Mouse (Mus musculus) common myeloid progenitor, adult 5-6 weeks (primary cell): ENCODE results near the gene Ly6g6d. TPM values are rescaled to one million over a fixed set of nuclear protein-coding genes. Genes with fewer than 3 reads are reported as not detected.

Source experiments
- ATAC-seq: replicated peaks from 2 replicates; pipeline ENCODE4 v1.8.0; 2016; ENCODE audit warnings: low read depth, mild to moderate bottlenecking, moderate TSS enrichment, inconsistent platforms; ENCODE audit not compliant: poor library complexity, severe bottlenecking
- total RNA-seq: library from RNA; stranded (forward); fragments of 200-1000, 187-1606 nt; gene quantifications from 2 replicates; pipeline ENCODE4 v1.2.3, GENCODE M21; 2017

The Ly6g6d gene
- total RNA-seq, 1 experiment from 2014 or later: not detected

DNA sequence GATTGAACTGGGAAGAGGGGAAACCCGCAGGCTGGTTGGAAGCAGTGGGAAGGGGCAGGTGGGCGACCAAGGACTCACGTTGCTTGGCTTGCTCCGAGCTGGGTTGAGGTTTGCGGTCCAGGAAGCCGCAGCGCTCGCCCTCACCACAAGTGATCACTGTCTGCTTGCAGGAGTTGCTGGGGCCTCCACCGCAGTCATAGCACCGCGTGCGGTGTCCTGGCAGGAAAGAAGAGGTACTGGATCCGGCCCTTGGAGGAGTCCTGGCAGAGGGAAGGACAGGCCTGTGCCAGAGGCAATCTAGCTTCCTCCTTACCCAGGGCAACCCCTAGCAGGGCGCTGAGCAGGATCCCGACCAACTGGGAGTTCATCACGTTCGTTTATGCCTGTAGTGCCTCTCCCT is 3.8 kb downstream of the Ly6g6d start:
- peak; percentile 65 for ATAC-seq

DNA sequence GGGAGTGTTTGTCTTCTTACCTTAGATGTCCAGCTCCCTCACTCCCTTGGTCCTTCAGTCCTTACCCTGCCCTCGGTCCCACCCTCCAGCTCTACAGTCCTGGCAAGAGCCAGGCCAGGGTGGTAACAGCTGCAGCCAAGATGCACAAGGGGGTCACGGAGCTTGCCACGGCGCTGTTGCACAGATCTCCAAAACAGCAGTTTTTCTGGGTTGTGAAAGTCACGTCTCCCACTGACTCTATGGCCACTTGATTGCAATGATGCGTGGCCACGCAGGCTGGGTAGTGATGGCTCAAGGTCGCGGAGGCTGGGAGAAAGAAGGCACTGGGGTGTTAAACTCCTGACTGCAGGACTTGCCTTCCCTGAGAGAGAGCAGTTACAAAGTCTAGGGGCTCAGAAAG is 6.4 kb downstream of the Ly6g6d start:
- ATAC-seq: no peak

DNA sequence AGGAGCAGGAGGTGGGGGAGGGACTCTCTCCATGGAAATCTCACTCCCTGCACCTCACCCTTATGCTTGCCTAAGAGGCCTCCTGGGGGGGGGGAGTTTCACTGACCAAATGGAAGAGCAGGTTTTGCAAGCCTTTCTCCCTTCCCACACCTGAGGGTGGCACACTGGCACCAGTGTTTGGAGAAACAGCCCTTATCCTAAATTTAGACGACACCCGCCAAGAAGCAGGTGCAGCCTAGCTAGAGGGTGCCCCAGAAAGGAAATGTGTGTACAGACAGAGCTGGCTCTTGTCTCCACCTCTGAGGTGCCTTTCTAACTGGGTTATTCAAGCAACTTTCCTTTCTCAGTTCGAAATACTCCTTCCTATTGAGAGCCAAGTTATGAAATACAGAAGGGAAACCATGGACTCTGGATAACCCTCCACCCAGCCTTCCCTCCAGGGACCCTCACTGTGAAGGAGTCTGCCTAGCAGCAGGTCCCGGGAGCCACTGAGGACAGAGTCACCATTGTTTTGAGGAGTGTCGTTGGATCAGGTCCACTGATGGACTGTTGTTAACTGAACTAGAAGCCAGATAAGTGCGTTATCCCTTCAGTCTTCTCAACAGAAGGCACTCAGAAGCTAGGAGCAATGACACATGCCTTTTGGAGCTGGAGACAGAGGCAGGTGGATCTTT is 7.2 kb downstream of the Ly6g6d start:
- no peak for ATAC-seq

DNA sequence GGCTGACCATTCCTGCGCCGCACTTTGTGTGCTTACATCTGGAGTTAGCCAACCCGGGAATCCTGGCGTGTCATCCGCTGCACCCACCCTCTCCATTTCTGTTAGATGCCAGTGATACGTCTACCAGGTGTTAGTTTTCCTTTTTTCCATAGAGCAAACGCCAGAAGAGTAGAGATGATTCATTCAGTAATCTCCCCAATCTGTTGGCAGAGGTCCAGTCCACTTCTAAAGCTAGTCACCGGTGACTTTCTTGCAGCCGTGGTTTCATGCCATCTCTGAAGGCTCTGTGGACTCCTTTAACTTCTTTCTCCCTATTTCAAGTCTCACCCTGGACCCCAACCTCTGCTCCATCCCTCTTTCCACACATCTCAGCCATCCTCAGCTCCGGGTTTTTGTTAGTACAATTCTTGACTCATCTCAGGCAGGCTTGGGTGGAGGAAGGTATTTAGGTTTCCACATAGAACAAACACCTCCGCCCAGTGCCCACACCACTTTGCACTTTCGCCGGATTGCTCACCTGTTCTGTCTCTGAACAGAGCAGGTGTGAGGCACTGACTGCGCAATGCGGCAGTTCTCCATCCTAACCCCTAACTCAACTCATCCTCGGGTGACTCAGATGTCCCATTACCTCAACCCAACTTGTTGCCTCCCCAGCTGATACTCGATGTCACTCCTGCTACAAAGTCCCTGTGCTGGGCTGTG is 9.5 kb downstream of the Ly6g6d start:
- no peak for ATAC-seq

DNA sequence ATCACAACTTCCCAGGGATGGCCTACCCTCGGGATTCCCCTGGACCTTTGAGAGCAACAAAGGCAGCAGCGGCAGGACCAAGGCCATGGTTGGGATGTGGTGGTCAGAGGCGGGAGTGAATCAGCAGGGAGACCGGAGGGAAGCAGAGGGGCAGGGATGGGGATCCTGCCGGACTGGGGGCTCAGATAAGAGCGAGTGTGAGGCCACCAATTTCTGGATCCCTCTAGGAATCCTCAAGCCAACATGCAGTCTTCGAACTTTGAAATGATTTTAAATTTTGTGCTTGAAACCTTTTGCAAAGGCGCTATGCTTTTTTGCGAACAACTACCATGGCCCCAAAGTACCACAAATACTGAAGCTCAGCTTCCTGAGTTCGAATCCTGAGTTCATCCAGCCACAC is 11.8 kb downstream of the Ly6g6d start, which contains the start of gene Mpig6b:
TSS of gene Mpig6b (minus strand) at position 101 of the 400 bp plus-strand sequence.
- ATAC-seq: no peak

DNA sequence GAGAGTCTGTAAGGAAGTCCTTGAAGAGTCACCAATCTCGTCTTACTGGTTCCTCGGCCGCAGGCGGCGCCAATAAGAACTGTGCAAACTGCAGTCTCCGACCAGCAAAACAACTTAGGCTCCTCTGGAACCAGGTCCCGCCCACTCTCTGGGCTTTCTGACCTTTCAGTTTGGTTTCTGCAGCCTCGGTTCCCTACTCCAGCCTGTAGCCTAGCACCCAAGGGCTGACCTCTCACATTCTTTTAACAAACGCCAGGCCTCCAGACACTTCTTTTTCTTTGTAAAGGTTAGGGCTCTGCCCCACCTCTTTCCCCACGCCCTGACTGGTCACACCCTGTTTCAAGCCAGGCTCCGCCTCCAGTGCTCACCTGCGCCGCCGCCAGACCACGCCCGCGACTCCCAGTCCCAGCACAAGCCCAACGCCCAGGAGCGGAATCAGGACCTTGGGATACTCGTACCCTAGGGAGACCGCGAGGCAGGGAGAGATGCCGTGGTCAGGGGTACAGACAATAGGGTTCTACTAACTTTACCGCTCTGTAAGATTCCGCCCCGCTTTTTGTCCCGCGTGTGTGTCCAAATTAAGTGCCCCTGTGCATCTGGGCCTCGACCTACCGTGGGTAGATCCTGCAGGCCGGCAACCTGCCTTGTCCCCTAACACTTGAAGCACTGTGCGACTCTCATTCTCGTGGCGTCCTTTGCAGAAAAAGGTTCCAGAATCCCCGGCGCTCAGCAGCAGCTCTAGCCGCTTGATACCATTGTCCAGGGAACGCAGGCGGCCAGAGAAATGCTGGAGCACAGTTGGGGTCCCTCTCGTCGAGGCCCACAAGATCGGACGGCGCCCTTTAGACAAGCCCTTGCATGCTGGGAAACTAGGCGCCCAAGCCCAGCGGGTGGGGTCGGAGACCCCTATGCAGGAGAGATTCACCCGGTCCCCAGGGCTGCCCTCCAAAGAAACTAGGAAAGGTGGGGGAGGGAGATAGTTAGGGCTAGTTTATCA is 12.6 kb downstream of the Ly6g6d start, which contains the start of gene Ly6g6c:
TSS of gene Ly6g6c (plus strand) at position 438 of the 997 bp plus-strand sequence.
- ATAC-seq: peak; percentile 37

DNA sequence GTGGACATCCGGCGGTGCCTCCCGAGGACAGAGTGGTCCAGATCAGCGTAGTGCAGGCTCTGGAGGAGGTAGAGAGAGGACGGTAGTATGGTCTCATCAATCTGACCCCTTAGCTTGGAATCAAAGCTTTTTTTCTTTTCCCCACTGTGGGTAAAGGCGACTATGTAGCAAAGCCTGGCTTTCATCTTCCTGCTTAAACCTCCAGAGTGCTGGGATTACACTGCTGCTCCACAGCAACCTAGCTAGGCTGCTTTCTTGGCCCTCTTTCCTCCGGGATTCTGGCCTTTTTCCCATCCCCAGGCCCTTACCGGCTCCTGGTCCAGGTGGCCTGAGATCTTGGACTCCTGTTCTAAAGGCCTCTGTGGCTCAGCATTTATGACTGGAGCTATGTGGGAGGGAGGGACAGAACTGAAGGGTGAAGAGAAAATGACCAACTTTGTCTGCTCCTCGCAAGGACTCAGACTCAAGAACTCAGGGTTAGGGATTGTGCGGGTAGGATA is 13.4 kb downstream of the Ly6g6d start:
- ATAC-seq: no peak

DNA sequence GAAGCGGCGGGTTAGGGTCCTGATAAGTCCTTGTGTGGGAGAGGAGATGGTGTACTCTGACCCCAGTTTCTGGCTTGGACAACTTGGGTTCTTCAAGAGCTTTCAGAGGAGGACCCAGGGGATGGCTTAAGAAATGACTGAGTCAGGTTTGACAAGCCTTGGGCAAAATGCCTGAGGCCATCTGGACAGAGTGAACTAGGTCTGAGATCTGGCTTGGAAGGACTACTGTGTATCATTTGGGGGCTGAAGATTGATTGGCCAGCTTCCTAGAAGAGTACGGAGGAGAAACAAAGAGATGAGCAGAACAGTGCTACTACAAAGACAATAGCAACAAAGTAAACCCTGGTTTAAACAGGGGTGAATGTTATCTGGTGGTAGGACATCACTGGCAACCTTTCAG is 14.4 kb downstream of the Ly6g6d start:
- no peak for ATAC-seq

DNA sequence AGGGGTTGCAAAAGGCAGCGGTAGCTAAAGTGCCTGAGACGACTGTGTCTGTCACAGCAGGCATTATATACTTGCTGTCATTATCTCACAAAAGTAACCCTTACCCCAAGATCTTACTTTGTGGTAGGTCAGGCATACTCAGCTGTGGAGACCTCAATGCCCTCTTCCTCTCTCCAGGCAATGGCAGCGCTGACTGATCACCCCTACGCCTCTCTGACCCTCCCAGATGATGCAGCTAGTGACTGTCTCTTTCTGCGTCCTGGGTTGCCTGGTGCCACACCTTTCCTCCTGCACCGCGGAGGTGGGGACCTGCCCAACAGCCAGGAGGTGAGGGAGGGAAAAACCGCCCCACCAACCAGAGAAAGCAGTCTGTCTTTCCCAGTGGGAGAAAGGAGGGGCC is 16.6 kb downstream of the Ly6g6d start:
- no peak for ATAC-seq

DNA sequence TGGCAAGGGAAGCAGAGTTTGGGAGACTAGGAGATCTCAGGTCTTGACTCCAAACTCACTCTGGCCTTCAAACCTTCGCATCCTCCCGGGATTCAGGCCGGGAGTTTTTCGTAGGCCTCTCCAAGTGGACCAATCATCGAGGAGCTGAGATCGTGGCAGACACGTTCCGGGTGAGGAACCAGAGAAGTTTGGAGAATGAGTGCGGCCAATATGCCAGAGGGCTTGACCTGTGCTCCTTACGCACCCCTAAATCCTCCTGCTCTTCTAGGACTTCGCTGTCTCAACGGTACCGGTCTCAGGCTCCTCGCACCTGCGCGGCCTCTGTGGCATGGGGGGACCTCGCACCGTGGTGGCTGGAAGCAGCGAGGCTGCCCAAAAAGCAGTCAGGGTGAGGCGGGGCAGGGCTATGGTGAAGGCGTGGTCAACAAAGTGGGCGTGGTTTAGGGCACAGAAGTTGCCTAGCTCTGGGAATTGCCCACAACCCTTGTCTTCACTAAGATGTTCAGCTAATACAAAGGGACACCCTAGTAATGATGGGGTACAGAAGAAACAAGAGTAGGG is 17.0 kb downstream of the Ly6g6d start:
- no peak for ATAC-seq

DNA sequence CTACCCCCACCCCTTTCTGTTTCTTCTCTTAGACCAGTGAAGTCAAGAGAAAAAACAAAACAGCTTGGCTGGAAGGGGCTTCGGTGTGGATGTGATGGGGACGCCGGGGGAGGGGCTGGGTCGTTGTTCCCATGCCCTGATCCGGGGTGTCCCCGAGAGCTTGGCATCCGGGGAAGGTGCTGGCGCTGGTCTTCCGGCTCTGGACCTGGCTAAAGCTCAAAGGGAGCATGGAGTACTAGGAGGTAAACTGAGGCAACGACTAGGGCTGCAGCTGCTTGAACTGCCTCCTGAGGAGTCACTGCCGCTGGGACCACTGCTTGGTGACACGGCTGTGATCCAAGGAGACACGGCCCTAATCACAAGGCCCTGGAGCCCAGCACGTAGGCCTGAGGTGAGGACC is 17.8 kb downstream of the Ly6g6d start:
- ATAC-seq: no peak

DNA sequence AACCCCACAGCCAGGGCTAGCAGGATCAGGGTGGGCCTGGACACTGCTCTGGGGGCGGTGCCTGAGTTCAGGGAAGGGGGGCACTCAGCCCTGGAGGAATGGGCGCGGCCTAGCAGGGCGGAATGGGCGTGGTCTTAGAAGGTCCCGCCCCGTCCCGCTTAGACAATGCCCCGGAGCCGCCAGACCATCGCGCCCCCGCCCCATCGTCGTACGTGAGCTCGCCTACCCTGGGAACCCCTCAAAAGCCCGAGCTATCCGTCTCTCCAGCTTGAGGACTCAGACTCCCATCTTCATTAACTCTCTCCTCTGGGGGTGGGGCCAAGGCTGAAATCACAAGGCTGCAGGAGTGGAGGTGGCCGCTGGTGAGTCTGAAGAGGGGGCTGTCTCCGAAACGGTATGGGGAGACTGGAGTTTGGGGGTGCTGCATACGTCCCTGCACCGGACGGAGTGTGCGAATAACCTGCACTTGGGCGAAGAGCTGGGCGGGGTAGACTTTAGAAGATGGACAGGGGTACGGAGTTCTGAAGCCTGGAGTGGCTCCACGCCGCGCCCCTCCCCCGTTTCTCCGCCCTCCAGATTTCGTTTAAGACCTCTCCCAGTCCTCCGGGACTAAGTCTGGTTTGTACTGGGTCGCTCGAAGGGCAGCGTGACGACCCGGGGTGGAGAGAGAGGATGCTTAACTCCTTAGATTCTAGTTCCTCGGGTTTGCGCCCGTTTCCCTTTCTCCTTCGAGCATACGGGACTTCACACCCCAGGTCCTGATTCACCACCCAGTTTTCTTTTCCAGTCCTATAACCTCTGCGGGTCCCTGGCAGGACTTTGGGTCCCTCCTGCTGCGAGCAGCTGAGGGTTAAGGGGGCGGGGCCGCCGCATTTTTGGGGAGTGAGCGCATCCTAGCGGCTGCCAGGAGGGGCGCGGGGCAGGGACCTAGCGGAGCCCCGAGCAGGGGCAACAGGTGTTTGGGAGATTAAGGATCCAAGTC is 18.7 kb downstream of the Ly6g6d start, which contains the start of gene Ddah2:
TSS of gene Ddah2 (plus strand) at position 125 of the 982 bp plus-strand sequence.
- peak; percentile 83 for ATAC-seq

DNA sequence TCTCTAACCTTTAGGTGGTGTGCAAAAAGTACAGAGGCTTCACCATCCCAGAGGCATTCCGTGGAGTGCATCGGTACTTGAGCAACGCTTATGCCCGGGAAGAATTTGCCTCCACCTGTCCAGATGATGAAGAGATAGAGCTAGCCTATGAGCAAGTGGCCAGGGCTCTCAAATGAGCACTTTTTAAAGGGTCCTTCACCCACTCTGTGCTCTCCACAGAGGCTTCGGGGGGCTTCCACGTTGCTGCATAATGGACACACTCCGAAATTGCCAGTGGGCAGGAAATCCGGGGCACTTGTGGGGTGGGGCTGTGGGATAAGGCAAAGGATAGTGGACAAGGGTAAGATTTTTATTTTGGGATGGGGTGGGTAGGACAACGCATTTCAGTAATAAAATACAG is 19.5 kb downstream of the Ly6g6d start:
- no peak for ATAC-seq

DNA sequence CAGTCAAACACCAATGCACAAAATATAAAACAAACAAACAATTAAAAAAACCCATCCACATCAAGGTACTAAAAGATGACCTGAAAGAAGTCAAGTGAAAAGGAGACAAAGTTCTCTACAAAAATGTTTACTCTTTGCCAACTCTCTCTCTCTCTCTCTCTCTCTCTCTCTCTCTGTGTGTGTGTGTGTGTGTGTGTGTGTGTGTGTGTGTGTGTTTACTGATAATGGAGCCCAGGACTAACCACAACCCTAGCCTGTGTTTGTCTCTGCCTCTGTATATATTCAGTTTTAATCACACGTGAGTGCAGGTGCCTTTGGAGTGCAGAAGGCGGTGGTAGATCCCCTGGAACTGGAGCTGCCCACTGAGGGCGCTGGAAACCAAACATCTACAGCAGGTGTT is 20.8 kb downstream of the Ly6g6d start:
- no peak for ATAC-seq

DNA sequence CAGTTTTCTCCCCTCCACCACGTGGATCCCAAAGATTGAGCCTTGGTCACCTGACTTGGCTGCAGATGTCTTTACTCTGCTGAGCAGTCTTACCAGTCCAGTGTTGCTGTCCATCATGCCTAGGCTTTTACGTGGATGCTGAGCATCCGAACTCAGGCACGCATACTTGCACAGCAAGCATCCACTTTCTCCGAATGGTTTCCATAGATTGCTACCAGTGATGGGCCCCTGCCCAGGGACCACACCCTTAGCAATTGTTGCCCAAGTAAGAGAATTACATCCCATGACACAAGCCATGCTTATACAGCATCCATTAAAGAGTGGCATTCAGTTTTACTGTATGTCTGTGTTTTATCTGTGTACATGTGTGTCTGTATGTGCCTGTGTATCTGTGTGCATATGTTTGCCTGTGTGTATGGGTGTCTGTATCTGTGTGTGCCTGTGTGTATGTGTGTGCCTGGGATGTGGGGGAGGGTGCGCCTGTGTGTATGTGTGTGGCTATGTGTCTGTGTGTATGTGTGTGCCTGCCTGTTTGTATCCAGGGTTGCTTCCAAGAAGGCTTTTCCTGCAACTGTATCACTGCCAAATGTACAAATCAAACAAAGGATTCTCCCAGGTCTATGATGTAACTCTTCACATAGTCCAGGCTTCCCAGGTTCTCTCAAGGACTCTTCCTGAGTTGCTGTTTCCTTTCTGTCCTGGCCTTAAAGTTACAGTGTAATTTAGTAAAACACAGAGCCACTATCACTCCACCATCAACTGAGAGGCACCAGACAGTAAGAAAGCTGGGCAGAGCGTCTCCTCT is 22.0 kb downstream of the Ly6g6d start:
- ATAC-seq: no peak

DNA sequence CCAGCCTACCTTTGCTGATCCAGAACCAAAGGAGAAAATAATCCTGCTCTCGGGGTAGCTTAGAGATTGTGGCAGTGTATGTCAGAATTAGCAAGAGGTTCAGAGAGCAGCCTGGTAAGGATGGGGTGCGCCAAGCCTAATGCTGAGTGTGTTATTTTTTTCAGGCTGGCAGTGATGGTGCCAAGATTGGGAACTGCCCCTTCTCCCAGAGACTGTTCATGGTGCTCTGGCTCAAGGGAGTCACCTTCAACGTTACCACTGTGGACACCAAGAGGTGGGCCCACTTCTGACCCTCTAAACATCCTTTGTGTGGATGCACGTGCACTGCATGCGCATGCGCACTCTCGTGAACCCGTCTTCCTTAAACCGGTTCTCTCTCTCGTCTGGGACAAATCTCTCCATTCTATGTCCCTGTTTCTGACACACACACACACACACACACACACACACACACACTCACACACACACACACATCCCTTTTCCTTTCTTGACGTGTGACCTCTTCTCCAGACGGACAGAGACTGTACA is 25.5 kb downstream of the Ly6g6d start:
- no peak for ATAC-seq

DNA sequence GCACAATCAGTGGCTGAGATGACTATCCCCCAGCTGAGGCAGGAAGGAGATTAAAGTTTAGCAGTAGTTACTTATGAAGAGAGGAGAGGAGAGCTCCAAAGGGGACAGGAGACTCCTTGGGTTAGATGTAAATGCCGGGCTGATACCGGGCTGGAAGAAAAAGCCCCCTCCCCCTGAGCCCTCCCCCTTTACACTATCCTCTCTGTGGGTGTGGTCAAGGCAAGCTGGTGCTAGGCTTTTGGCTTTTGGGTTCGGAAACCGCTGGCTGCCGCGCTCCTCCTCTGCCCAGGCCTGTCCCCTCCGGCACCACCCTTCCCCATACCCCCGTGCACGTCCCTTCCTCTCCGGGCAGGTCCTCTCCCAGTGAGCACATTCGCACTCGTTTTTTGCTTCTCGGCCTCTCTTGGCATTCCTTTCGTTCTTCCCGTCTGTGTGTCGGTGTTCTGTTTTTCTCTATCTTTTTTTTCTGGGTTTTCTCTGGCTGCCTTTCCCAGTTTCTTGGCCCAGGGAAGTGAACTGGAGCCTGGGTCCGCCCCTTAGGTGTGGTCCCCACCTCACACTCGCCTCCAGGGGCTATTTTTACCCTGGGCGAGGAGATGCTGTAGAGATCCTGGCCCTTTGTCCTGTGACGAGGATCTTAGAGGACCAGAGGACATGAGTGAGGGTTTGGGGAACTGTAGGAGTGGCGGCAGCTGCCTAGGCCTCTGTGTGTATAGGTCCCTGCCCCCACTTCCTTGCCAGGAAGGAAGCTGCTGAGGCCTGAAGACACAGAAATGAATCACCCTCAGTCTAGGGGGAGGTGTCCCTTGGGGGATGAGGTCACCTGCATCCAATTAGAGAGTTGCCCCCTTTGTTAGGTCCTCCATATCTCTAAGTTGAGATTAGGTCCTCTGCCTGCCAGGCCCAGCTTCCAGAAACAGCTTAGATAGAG is 26.4 kb downstream of the Ly6g6d start:
- peak; percentile 63 for ATAC-seq
